Mouse (Mus musculus) embryonic facial prominence, embryonic 14.5 days (tissue): ENCODE data around the gene Ccdc3. TPM values are rescaled to one million over a fixed set of nuclear protein-coding genes. Genes with fewer than 3 reads are reported as not detected.

Experiments
- ATAC-seq: fragments of 200-750 bp; cut with Nextera tagmentation; 2 replicates; pipeline ENCODE4 v1.8.0; 2017; ENCODE audit warnings: low read depth, moderate number of reproducible peaks, moderate TSS enrichment
- DNase-seq: peaks from one replicate; pipeline ENCODE4 v3.0.0-alpha.2; 2015; ENCODE audit warnings: low spot score
- H3K27ac ChIP-seq: fragments of 300-500 bp; sonication (generic); replicated peaks from 2 replicates; pipeline ENCODE4 v1.5.1; 2014; ENCODE audit warnings: low read depth, mild to moderate bottlenecking, low read length, moderate library complexity
- H3K27me3 ChIP-seq: fragments of 300-500 bp; sonication (generic); replicated peaks from 2 replicates; pipeline ENCODE4 v1.6.1; 2014; ENCODE audit warnings: low read length; ENCODE audit not compliant: control insufficient read depth, insufficient read depth
- H3K36me3 ChIP-seq: fragments of 300-500 bp; sonication (generic); 2 replicates; pipeline ENCODE4 v1.6.1; 2014; ENCODE audit warnings: low read length, mixed read lengths; ENCODE audit not compliant: control insufficient read depth, insufficient read depth
- H3K4me1 ChIP-seq: fragments of 300-500 bp; sonication (generic); 2 replicates; pipeline ENCODE4 v1.6.1; 2014; ENCODE audit warnings: antibody characterized with exemption, low read length; ENCODE audit not compliant: control insufficient read depth, insufficient read depth
- H3K4me2 ChIP-seq: fragments of 300-500 bp; sonication (generic); 2 replicates; pipeline ENCODE4 v1.6.1; 2014; ENCODE audit warnings: low read depth, mild to moderate bottlenecking, low read length, moderate library complexity, mixed read lengths
- H3K4me3 ChIP-seq: fragments of 300-500 bp; sonication (generic); 2 replicates; pipeline ENCODE4 v1.5.1; 2014; ENCODE audit warnings: low read depth, mild to moderate bottlenecking, low read length
- H3K9ac ChIP-seq: fragments of 300-500 bp; sonication (generic); 2 replicates; pipeline ENCODE4 v1.6.1; 2014; ENCODE audit warnings: low read depth, mild to moderate bottlenecking, low read length, moderate library complexity, mixed read lengths
- H3K9me3 ChIP-seq: fragments of 300-500 bp; sonication (generic); 2 replicates; pipeline ENCODE4 v1.6.1; 2016; ENCODE audit warnings: low read length; ENCODE audit not compliant: control insufficient read depth
- WGBS: fragments of 180-500 bp; shearing (Covaris S2); extraction: QIAGEN DNeasy Blood & Tissue Kit; methylation state at CpG from one replicate; pipeline ENCODE4 v1.1.7; 2014; 5-methylcytosine and 5-hydroxymethylcytosine counted together
- polyA plus RNA-seq: library from polyadenylated mRNA; unstranded; fragments of >200 nt; fragmentation: Nextera tagmentation; extraction: Ambion mirVana; gene quantifications from 2 replicates; pipeline ENCODE4 v1.2.1, GENCODE M21; 2014

Ccdc3 gene
- polyA plus RNA-seq, 1 experiment from 2014 or later: 25.9 TPM

DNA sequence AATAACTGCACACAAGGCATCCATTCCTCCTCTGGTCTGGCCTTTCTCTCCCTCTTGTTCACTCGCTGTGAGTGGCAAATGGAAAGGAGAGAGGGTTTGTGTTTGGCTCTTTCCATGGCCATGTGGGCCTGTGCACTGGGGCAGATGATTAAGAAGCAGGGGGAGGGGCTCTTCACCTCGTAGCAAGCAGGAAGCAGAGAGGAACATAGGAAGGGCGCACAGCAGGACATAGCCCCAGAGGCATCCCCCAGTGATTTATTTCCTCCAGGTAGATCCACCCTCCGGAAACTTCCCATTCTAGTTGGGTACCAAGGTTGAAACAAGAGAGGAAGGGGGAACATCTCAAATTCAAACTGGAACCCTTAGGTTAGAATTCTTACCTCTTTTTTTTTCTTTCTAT lies 2.4 kb downstream of the Ccdc3 start:
- ATAC-seq: no peak
- H3K27me3 ChIP-seq: peaks cover 27% of the 10 kb centered on the region
- no peak for DNase-seq
- H3K4me2 ChIP-seq: peak overlapping the region; percentile 85; the same call in 1 of the 2 replicates
- no peaks in the 10 kb centered on the region for H3K9me3 ChIP-seq
- H3K36me3 ChIP-seq: no peaks in the 10 kb centered on the region
- no peak overlapping the region for H3K9ac ChIP-seq
- WGBS: 49% methylated on average over 4 of the region's 4 CpGs
- H3K4me1 ChIP-seq: peaks cover 5% of the 10 kb centered on the region; the same call in 1 of the 2 replicates
- H3K27ac ChIP-seq: no peak overlapping the region
- H3K4me3 ChIP-seq: no peak overlapping the region

DNA sequence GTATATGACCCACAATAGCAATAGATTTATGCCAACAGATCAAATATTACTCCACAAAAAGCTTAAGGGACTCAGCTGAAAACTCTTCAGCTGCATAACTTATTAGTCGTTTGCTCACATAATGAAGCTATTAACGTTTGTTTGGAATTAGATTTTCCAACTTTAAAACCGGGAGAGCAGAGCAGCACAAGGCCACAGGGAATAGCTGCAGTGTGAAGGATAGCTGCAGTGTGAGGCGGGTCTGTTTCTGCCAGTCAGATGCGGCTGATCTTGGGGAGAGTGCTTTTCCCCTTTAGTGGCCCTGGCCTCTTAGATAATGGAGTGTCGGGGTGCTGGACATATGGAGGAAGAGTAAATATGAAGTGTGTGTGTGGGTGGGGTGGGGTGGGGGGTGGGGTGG lies 6.9 kb downstream of the Ccdc3 start:
- H3K9me3 ChIP-seq: no peaks in the 10 kb centered on the region
- no peak overlapping the region for H3K27ac ChIP-seq
- H3K4me2 ChIP-seq: no peak overlapping the region
- no peak overlapping the region for H3K9ac ChIP-seq
- peak; percentile 38 for DNase-seq
- no peaks in the 10 kb centered on the region for H3K4me1 ChIP-seq
- H3K36me3 ChIP-seq: no peaks in the 10 kb centered on the region
- ATAC-seq: no peak
- H3K27me3 ChIP-seq: no peaks in the 10 kb centered on the region
- H3K4me3 ChIP-seq: no peak overlapping the region
- 36% methylated on average over 6 of the region's 6 CpGs for WGBS

DNA sequence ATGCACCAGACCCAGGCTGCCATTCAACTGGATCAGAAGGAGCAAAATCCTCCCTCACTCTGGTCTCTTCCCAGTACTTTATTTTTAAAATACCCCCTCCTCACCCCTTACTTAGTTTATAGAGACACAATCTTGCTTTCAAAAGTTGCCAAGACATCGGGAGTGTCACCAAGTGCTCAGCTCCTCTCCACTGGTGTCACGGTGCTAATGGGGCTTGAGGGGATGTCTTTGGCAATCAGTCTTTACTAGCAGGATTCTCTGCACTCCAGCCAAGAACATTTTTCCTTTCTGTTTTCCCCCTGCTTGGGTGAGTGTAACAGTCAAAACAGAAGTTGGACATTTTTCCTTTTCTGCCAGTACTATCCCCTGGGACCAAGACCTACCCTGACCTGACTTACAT lies 10.3 kb downstream of the Ccdc3 start:
- no peak overlapping the region for H3K4me2 ChIP-seq
- H3K27me3 ChIP-seq: no peaks in the 10 kb centered on the region
- ATAC-seq (no peak), DNase-seq (no peak)
- H3K4me1 ChIP-seq: no peaks in the 10 kb centered on the region
- no peaks in the 10 kb centered on the region for H3K36me3 ChIP-seq
- H3K9ac ChIP-seq: no peak overlapping the region
- H3K27ac ChIP-seq: no peak overlapping the region
- no peak overlapping the region for H3K4me3 ChIP-seq
- no peaks in the 10 kb centered on the region for H3K9me3 ChIP-seq
- 65% methylated on average over 2 of the region's 2 CpGs for WGBS

DNA sequence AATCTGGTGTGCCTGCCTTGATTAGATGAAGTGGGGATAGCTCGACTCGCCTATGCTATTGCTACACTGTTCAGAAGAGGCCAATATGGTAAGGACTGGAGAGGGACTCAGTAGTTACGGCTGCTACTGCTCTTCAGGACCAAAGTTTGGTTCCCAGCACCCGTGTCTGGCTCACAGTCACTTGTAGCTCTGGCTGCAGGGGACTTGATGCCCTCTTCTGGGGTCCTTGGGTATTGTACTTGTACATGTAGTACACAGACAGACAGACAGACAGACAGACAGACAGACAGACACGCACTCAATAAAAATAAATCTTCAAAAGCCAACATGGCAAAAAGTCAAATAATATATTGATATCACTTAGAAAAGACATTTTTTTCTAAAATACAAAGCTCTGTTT lies 17.1 kb downstream of the Ccdc3 start:
- Histone ChIP-seq H3K4me2 (no peak overlapping the region), H3K4me1 (0 out of 2 replicates have a peak, but pooled peaks cover 3% of the 10 kb centered on the region), H3K27me3 (no peaks in the 10 kb centered on the region), H3K9me3 (no peaks in the 10 kb centered on the region), H3K4me3 (no peak overlapping the region), H3K36me3 (no peaks in the 10 kb centered on the region), H3K27ac (no peak overlapping the region), H3K9ac (no peak overlapping the region)
- ATAC-seq: no peak
- no peak for DNase-seq
- WGBS: 92% methylated on average over 5 of the region's 5 CpGs

DNA sequence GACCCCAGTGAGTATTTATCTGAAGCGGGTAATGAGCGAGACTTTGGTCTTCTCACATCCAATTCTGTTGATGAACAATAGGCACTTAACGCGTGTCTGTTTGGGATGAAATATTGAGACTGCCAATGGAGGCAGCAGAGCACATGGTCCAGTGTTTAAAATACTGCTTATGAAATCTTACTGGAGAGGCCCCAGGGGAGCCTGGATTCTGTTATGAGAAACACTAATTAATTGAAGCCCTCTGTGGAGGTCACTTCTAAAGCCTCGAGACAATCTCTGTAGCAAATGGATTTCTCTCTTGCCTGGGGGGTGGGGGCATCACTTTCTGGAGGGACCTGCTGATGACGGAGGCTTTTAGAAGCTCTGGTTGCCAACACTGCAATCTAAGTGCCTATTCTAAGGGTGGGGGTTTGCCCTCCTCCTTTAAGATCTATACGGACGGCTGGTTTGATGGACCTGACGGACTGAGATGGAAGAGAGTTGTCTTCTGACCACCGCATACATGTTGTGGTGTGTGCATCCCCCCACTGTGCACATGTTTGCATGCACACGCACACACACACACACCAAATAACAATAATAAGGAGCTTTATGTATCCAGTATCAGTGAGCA lies 22.8 kb downstream of the Ccdc3 start:
- no peaks in the 10 kb centered on the region for H3K36me3 ChIP-seq
- ATAC-seq (peak; percentile 38; the same call in 1 of the 2 replicates), DNase-seq (no peak)
- no peak overlapping the region for H3K9ac ChIP-seq
- no peaks in the 10 kb centered on the region for H3K27me3 ChIP-seq
- no peak overlapping the region for H3K4me3 ChIP-seq
- WGBS: 75% methylated on average over 11 of the region's 11 CpGs
- no peak overlapping the region for H3K4me2 ChIP-seq
- no peak overlapping the region for H3K27ac ChIP-seq
- H3K4me1 ChIP-seq: 0 out of 2 replicates have a peak, but pooled peaks cover 9% of the 10 kb centered on the region
- no peaks in the 10 kb centered on the region for H3K9me3 ChIP-seq

DNA sequence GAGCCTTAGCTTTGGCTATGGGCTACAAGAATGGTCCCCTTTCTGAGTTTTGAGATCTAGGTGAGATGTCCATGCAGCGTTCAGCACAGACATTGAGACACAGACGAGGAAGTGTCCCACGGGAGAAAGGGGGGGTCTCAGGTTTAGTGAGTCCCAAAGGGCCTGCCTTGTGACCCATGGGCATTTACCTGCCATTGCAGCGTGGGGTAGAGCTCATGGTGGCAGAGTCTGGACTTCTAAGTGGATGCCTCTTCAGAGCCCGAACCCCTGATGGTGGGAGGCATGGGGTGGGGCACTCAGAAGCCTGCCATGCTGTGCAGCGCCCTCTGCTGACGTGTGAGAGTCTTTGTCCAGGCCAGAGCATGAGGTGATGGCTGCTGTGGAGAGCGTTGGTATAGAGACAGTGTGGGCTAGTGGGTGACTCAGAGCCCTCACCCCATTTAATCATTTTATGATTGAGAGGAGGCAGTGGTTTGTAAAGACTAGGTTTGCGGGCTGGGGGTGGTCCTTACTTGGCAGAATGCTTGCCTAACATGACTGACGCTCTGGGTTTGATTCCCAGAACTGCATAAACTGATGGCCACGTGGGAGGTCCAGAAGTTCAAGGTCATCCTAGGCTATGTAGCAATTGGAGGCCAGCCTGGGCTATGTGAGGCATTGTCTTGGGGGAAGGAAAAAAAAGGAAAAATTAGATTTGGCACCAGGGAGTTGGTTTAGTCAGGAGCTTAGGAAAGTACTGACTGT lies 23.6 kb downstream of the Ccdc3 start:
- no peak overlapping the region for H3K4me2 ChIP-seq
- no peak overlapping the region for H3K27ac ChIP-seq
- H3K36me3 ChIP-seq: no peaks in the 10 kb centered on the region
- no peak overlapping the region for H3K4me3 ChIP-seq
- ATAC-seq: no peak
- 0 out of 2 replicates have a peak, but pooled peaks cover 9% of the 10 kb centered on the region for H3K4me1 ChIP-seq
- H3K9me3 ChIP-seq: no peaks in the 10 kb centered on the region
- H3K9ac ChIP-seq: no peak overlapping the region
- 74% methylated on average over 11 of the region's 11 CpGs for whole genome bisulfite sequencing
- no peak for DNase-seq
- H3K27me3 ChIP-seq: no peaks in the 10 kb centered on the region

DNA sequence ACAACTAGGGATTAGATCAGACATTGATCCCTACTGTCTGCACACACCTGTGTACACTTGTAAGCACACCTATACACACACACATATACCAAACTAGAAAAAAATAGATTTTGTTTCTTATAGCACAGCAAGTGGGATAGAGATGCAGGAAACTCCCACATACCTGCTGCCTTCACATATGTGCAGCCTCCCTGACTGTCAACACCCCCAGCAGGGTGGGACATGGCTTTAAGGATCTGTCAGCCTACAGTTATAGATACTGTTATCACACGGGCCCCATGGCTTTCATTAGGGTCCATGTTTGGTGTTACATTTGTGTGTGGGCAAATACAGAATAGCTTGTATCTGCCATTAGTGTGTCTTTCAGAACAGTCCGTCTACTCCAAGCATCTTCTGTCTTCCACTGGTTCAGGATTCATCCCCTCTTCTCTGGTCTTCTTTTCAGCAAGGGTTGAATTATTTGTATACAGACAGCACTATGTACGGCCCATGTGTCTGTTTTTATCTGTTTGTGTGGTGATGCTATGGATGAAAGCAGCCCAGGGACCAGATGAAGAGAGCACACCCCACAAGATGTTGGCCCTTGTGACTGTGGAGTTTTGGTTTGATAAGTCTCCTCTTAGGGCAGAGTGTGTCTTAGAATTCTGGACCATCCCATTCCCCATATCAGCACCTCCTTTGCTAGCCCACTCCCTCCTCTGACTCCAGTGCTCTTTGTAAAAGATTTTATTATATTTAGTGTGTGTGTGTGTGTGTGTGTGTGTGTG lies 24.5 kb downstream of the Ccdc3 start:
- Histone ChIP-seq H3K4me2 (no peak overlapping the region), H3K27ac (no peak overlapping the region), H3K4me1 (0 out of 2 replicates have a peak, but pooled peaks cover 9% of the 10 kb centered on the region), H3K9me3 (no peaks in the 10 kb centered on the region), H3K9ac (no peak overlapping the region), H3K36me3 (no peaks in the 10 kb centered on the region), H3K4me3 (no peak overlapping the region), H3K27me3 (no peaks in the 10 kb centered on the region)
- DNase-seq: no peak
- WGBS: 75% methylated on average over 3 of the region's 3 CpGs
- no peak for ATAC-seq

DNA sequence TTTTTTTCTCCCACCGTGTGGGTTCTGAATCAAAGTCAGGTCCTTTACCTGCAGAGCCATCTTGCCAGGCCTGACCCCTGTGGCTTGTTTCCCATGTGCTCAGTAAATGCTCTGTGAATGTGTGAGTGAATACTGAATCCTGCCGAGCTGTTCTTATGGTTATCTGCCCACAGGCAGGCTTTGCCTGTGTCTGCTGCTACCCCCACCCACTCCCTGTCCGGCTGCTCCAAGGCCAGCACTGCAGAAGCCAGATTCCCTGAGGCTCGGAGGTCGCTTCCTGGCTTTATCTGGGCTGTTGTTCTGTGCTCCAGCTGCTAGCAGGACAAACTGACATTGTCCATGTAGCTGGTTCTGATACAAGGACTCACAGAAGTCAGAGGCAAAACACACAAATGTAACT lies 25.2 kb downstream of the Ccdc3 start:
- Histone ChIP-seq H3K4me2 (no peak overlapping the region), H3K4me1 (0 out of 2 replicates have a peak, but pooled peaks cover 6% of the 10 kb centered on the region), H3K27me3 (no peaks in the 10 kb centered on the region), H3K9ac (no peak overlapping the region), H3K9me3 (no peaks in the 10 kb centered on the region), H3K4me3 (no peak overlapping the region), H3K36me3 (no peaks in the 10 kb centered on the region), H3K27ac (no peak overlapping the region)
- DNase-seq (no peak), ATAC-seq (no peak)
- 67% methylated on average over 5 of the region's 5 CpGs for WGBS
